Mouse (Mus musculus) intestine, postnatal 0 days (tissue): Measurements from ENCODE around the gene Ap5z1. TPM values are rescaled to one million over a fixed set of nuclear protein-coding genes. Genes with fewer than 3 reads are reported as not detected.
A peak's percentile ranks its signal among the peaks of the same experiment; 100 is the strongest.

Experiments
- ATAC-seq: fragments of 200-750 bp; cut with Nextera tagmentation; 2 replicates; pipeline ENCODE4 v1.8.0; 2017; ENCODE audit warnings: mild to moderate bottlenecking, moderate TSS enrichment, moderate library complexity
- H3K27ac ChIP-seq: fragments of 300-500 bp; sonication (generic); 2 replicates; pipeline ENCODE4 v1.5.1; 2014; ENCODE audit warnings: mild to moderate bottlenecking, low read depth, low read length, moderate library complexity
- H3K27me3 ChIP-seq: fragments of 300-500 bp; sonication (generic); replicated peaks from 2 replicates; pipeline ENCODE4 v1.6.1; 2014; ENCODE audit warnings: low read length, mixed read lengths; ENCODE audit not compliant: control insufficient read depth, insufficient read depth
- H3K36me3 ChIP-seq: fragments of 300-500 bp; sonication (generic); 2 replicates; pipeline ENCODE4 v1.6.1; 2014; ENCODE audit warnings: mild to moderate bottlenecking, moderate library complexity; ENCODE audit not compliant: control insufficient read depth, insufficient read depth
- H3K4me1 ChIP-seq: fragments of 300-500 bp; sonication (generic); replicated peaks from 2 replicates; pipeline ENCODE4 v1.6.1; 2014; ENCODE audit warnings: antibody characterized with exemption, low read length, mixed read lengths; ENCODE audit not compliant: control insufficient read depth, insufficient read depth
- H3K4me2 ChIP-seq: fragments of 300-500 bp; sonication (generic); replicated peaks from 2 replicates; pipeline ENCODE4 v1.6.1; 2014; ENCODE audit warnings: low read depth, mild to moderate bottlenecking, moderate library complexity
- H3K4me3 ChIP-seq: fragments of 300-500 bp; sonication (generic); 2 replicates; pipeline ENCODE4 v1.5.1; 2014; ENCODE audit warnings: low read depth, low read length
- H3K9ac ChIP-seq: fragments of 300-500 bp; sonication (generic); 2 replicates; pipeline ENCODE4 v1.6.1; 2014; ENCODE audit warnings: mild to moderate bottlenecking, low read depth, low read length
- H3K9me3 ChIP-seq: fragments of 300-500 bp; sonication (generic); 2 replicates; pipeline ENCODE4 v1.6.1; 2016; ENCODE audit warnings: mixed run types; ENCODE audit not compliant: control insufficient read depth
- CTCF ChIP-seq: sonication (generic); IDR thresholded peaks from 2 replicates; pipeline ENCODE4 v1.5.1; 2016; ENCODE audit warnings: low read depth, mild to moderate bottlenecking, control low read depth, antibody characterized with exemption, moderate library complexity
- WGBS: fragments of 180-500 bp; shearing (Covaris S2); extraction: QIAGEN DNeasy Blood & Tissue Kit; methylation state at CpG from one replicate; pipeline ENCODE4 v1.1.7; 2014; 5-methylcytosine and 5-hydroxymethylcytosine counted together
- polyA plus RNA-seq: library from polyadenylated mRNA; unstranded; fragments of >200 nt; fragmentation: Nextera tagmentation; extraction: Ambion mirVana; gene quantifications from 2 replicates; pipeline ENCODE4 v1.2.1, GENCODE M21; 2015

Gene Ap5z1
- polyA plus RNA-seq, 1 experiment from 2014 or later, result 9.0 TPM

DNA sequence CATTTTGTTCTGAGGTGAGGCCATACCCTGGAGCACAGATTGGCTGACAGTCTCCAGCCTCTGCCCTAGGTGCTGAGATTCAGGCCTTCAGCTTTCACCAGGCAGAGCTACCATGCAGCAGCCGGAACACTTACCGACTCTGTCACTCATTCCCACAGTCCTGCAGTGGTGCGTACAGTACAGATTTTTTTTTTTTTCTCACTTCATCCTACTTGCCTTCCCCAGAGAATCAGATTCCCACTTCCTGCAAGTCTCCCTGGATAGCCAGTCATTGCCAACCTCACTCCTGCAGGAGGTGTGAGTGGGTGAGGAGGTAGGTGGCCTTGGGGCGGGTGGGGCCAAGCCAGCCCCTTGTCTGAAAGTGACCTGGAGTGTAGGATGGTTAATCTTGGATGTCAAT lies 43.4 kb upstream of the Ap5z1 start:
- no peak overlapping the region for H3K4me3 ChIP-seq
- 91% methylated on average over 4 of the region's 4 CpGs for WGBS
- H3K9ac ChIP-seq, result no peak overlapping the region

DNA sequence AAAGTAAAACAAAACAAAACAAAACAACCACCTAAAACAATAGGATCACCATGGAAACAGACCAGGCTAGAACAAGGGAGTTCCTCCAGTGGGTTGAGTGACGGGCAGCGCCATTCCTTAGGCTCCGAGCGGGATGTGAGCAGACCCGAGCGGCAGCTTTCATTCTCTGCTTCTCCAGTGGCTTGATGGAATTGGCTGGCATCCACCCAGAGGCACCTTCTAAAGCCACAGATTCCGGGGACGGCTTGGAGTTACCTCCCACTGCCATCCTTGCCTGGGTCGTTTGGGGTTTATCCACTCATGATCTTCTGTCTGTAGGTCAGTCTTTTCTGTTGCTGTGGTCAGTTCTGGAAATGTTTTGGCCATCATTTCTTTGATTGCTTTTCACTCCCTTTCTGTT lies 42.8 kb upstream of the Ap5z1 start:
- H3K4me1 ChIP-seq, result peaks cover 24% of the 10 kb centered on the region

More for the DNA sequence above, 43.4 kb upstream of the Ap5z1 start:
- Histone ChIP-seq H3K4me2 (no peak overlapping the region), H3K9me3 (no peaks in the 10 kb centered on the region), H3K36me3 (peaks cover 16% of the 10 kb centered on the region; the same call in 1 of the 2 replicates), H3K4me1 (peaks cover 20% of the 10 kb centered on the region), H3K27ac (no peak overlapping the region), H3K27me3 (no peaks in the 10 kb centered on the region)
- no peak for ATAC-seq
- TF ChIP-seq CTCF, result no peak

DNA sequence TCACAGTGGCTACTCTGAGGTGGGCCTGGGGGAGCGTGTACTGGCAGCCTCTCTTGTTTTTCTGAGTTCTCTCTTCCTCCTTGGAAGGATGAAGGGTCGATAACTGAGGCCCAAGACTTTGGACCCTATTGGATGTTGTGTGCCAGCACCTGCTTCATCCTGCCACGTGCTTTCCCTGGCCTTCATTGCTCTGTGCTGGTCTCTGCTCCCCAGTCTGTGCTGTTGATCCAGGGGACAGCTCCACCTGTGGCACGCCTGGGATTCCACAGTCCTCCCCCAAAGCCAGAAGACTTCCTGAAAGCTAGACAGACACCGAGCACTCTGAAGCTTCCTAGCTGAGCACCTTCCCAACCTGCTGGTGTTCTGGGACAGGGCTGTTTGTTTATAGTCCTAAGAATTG lies 41.9 kb upstream of the Ap5z1 start:
- Histone ChIP-seq H3K4me1 (peaks cover 29% of the 10 kb centered on the region), H3K9ac (no peak overlapping the region), H3K4me3 (no peak overlapping the region), H3K27me3 (no peaks in the 10 kb centered on the region), H3K4me2 (peak overlapping the region; percentile 38; the same call in 1 of the 2 replicates), H3K36me3 (peaks cover 16% of the 10 kb centered on the region; the same call in 1 of the 2 replicates), H3K27ac (peak overlapping the region; percentile 68), H3K9me3 (no peaks in the 10 kb centered on the region)
- 36% methylated on average over 5 of the region's 5 CpGs for WGBS
- peak; percentile 57 for TF ChIP-seq CTCF
- ATAC-seq, result peak; percentile 81

More for the DNA sequence above, 42.8 kb upstream of the Ap5z1 start:
- H3K27ac ChIP-seq, result peak overlapping the region; percentile 68
- H3K4me2 ChIP-seq, result no peak overlapping the region; the same call in 1 of the 2 replicates
- no peak for ATAC-seq
- H3K9ac ChIP-seq, result no peak overlapping the region
- no peaks in the 10 kb centered on the region for H3K27me3 ChIP-seq
- no peak overlapping the region for H3K4me3 ChIP-seq
- H3K9me3 ChIP-seq, result no peaks in the 10 kb centered on the region
- 83% methylated on average over 9 of the region's 9 CpGs for WGBS
- no peak for TF ChIP-seq CTCF
- H3K36me3 ChIP-seq, result peaks cover 16% of the 10 kb centered on the region; the same call in 1 of the 2 replicates

- 90% methylated on average over 10 of the region's 10 CpGs for WGBS
Measured at GRCm38 (mm10) chr5:142423141-142423540, 40.6 kb upstream of the Ap5z1 start.

GRCm38 (mm10) chr5:142423701-142424100 lies 40.0 kb upstream of the Ap5z1 start:
- Histone ChIP-seq H3K9me3 (no peaks in the 10 kb centered on the region), H3K36me3 (peaks cover 16% of the 10 kb centered on the region; the same call in 1 of the 2 replicates), H3K9ac (no peak overlapping the region), H3K4me2 (no peak overlapping the region), H3K27ac (no peak overlapping the region; the same call in 1 of the 2 replicates), H3K4me3 (no peak overlapping the region), H3K27me3 (no peaks in the 10 kb centered on the region), H3K4me1 (peaks cover 30% of the 10 kb centered on the region)
- no peak for TF ChIP-seq CTCF
- no peak for ATAC-seq
- WGBS, result 64% methylated on average over 3 of the region's 3 CpGs

More at GRCm38 (mm10) chr5:142423141-142423540, 40.6 kb upstream of the Ap5z1 start:
- no peak overlapping the region for H3K4me3 ChIP-seq
- TF ChIP-seq CTCF, result no peak
- no peak overlapping the region for H3K4me2 ChIP-seq
- ATAC-seq, result no peak
- H3K9me3 ChIP-seq, result no peaks in the 10 kb centered on the region
- H3K9ac ChIP-seq, result no peak overlapping the region
- peaks cover 16% of the 10 kb centered on the region; the same call in 1 of the 2 replicates for H3K36me3 ChIP-seq
- H3K4me1 ChIP-seq, result peaks cover 30% of the 10 kb centered on the region
- H3K27ac ChIP-seq, result no peak overlapping the region
- no peaks in the 10 kb centered on the region for H3K27me3 ChIP-seq

DNA sequence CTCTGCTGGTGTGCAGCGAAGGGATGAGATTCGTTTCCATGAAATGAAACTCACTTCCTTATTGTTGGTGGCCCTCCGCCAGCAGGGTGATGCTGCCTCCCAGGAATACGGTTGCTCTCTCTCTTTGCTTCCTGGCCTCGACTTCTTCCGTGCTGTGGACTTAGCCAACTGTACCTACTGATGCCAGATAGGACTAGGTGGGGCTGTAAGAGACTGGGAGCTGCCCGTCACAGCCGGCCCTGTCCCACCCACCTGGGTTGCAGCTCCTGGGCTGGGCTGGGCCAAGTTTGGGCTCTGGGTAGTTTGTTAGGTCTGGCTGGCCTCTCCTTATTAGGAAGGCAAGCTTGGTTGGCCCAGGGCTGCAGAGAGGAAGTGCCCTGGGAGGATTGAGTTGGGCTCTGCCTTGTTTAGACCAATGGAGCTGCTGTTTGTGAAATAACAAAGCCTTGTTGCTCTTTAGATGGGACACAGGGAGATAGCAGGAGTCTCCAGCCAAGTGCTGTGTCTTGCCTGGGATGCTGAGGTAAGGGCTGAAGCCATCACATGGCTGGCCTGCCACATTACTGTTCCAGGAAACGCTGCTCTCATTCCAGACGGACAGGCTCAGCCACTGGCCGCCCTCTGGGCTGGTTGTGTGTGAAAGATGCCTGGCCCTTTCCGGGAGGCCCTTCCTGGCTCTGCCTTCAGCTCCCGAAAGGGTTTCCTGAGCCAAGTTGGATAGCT lies 39.0 kb upstream of the Ap5z1 start:
- H3K4me3 ChIP-seq, result no peak overlapping the region
- ATAC-seq, result peak; percentile 79
- peak overlapping the region; percentile 87 for H3K27ac ChIP-seq
- peak overlapping the region; percentile 46 for H3K4me2 ChIP-seq
- peak overlapping the region; percentile 18; the same call in 1 of the 2 replicates for H3K9ac ChIP-seq
- H3K27me3 ChIP-seq, result no peaks in the 10 kb centered on the region
- TF ChIP-seq CTCF, result peak; percentile 35
- no peaks in the 10 kb centered on the region for H3K9me3 ChIP-seq
- peaks cover 30% of the 10 kb centered on the region for H3K4me1 ChIP-seq
- WGBS, result 7% methylated on average over 13 of the region's 13 CpGs
- peaks cover 13% of the 10 kb centered on the region; the same call in 1 of the 2 replicates for H3K36me3 ChIP-seq
